Mouse (Mus musculus) Muller cell, postnatal 12 days (primary cell): ENCODE measurements around the gene Derl3.
"Not testable (repeated sequence)": the region's sequence is repeated elsewhere in the genome, so short reads cannot be mapped to it uniquely, and the experiment has no call there.

Source experiments
- DNase-seq: peaks from one replicate; pipeline ENCODE4 v3.0.0-alpha.2; 2015; ENCODE audit errors: inconsistent ontology term

The Derl3 gene

DNA sequence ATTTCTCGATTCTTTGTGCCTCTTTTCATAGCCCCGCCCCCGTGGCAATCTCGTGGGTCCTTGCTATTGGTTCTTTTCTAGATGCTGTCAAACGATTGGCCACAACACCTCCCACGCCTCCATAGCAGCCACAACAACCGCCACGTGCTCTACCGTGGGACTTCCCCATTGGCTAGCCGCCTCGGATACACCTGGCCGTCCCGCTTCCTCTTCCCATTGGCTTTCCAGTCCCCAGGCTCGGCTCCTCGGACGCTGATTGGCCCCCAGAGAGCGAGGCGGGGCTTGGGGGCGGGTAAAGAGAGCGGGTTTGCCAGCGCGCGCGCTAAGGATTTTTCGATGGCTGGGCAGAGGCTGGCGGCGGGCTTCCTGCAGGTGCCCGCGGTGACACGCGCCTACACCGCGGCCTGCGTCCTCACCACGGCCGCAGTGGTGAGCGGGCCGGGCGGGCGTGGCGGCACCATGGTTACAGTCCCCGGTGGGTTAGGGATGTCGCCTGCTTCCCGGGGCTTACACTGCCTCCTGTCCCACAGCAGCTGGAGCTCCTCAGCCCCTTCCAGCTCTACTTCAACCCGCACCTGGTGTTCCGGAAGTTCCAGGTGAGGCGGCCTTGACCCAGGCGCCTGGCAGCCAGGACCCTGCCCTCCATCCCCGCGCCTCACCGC, at the start of gene Derl3:
Derl3 (plus strand) TSS at position 325 of the 662 bp plus-strand sequence.
- peak; percentile 98 for DNase-seq

DNA sequence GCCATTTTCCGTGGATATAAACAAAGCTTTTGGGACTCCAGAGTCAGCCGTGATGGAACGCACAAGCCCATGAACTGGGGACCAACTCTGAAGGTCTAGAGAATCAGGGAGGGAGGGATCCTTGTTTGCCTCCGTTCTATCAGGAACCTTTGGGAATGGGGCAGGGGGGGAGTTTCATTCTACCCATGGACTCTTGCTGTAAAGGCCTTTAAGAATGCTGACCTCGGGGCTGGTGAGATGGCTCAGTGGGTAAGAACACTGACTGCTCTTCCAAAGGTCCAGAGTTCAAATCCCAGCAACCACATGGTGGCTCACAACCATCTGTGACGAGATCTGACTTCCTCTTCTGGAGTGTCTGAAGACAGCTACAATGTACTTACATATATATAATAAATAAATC, 49.3 kb upstream of the Derl3 start:
- DNase-seq: not testable (repeated sequence)

DNA sequence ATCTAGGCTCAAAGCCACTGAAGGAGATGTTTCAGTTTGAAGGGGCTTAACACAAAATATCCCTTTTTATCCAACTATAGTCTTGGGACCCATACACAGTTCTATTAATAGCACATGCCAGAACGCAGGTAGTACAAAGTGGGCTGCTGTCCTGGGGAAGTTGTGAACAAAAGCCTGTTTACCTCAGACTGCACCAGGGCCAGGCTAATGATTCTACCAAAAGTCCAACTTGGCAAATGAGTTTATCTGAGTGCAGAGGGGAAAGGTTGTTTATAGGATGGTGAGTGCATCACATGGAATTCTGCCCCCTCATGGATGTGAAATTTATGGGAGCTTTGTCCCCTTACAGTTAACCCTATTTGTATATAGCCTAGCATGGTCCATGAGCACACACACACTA, 48.4 kb upstream of the Derl3 start:
- DNase-seq: no peak

DNA sequence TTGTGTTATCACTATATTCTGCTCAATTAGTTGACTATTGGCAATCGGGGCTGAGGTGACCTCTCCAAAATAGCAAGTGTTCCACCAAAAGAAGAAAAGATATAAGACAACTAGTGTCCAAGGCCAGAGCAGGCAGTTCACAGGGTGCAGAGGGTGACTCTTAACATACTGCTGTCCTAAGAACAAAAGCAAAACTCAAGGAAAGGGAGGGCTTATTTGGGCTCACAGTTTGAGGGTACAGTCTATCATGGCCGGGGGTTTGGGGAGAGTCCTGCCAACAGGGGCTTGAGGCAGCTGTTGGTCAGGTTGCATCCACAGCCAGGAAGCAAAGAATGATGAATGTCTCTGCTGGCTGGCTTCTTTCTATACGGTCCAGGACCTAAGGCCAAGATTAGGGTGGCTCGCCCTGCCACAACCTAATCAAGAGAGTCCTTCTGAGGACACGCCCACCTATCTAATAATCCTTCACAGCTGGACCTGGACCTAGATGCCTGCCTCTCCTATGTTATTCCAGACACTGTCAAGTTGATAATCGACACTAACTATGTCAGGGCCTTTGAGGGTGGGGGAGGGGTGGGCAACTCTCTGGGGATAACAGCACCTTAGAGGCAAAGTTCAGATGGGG, 47.8 kb upstream of the Derl3 start:
- DNase-seq: no peak

DNA sequence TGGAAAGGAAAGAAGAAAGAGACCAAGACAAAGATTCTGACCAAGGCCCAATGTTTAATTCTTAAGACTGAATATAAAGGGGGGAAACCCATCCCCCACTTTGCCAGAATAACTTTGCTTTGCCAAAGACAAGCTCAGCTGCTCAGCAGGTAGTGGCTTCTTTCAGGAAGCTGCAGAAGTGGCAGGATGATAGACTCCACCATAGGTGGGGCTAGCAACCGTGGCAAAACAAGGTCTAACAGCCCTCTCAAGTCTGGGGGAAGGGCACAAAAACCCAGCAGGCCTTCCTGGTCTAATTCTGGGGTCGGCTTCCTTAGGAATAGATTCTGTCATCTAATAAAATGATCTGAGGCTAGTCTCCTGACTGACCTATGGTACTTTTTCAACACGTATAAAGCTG, 44.8 kb upstream of the Derl3 start:
- no peak for DNase-seq

DNA sequence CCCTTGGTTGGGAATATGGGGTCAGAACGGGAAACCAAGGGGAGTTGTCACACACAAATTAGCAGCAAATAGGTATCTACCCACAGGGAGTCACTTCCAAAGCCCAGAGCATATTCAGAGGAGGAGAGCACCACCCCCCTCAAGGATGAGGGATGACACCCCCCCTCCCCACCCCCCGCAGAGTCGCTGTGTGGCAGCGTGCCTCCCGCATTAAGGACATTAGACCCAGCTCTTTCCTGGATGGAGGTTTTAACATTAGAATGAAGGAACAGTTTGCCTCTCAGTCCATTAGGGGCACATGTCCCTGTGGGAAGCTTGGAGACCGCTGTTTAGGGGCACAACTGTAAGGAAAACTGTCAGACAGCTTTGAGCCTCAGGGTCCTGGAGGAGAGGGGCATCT, 42.1 kb upstream of the Derl3 start:
- no peak for DNase-seq

DNA sequence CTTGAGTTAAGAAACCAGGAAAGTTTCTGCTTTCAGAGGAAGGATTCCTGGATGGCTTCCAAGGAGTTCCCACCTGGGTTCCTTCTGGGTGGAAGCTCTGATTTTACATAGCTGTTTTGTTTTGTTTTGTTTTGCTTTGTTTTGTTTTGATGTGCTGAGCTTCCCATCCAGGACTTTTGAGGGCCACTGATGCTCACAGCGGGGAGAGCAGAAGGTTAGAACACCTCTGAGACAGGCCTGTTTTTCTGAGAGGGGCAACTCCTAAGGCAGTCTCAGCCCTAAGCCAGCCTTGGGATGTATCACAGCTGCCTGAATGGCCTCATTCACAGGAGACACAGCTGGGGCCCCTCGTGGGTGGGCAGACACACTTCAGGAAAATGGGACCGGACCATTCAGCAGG, 41.5 kb upstream of the Derl3 start:
- no peak for DNase-seq

DNA sequence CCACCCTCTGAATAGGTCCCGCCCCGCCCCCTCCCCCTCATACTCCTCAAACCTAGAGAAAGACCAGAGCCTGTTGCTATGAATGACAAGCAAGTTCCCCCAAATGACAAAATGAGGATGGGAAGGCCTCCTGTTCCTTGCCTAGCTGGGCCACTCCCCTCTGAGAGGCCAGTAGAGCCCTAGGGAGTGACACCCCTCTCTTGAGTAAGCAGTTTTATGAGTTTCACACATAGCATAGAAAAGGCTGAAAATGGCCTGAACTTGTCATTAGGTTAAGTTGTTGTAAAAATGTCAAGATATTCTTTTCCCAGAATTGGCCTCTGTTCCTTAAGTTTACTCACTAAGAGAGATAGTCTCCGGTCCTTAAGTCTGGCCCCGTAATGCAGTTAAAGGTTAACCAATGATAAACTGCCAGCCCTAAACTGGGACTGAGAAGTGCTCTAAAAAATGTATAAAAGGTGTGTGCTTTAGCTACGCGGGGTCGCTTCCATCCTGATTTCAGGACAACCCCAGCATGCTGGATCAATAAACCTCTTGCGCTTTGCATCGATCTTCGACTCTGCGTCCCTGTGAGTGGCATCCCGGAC, 40.6 kb upstream of the Derl3 start:
- DNase-seq: no peak

DNA sequence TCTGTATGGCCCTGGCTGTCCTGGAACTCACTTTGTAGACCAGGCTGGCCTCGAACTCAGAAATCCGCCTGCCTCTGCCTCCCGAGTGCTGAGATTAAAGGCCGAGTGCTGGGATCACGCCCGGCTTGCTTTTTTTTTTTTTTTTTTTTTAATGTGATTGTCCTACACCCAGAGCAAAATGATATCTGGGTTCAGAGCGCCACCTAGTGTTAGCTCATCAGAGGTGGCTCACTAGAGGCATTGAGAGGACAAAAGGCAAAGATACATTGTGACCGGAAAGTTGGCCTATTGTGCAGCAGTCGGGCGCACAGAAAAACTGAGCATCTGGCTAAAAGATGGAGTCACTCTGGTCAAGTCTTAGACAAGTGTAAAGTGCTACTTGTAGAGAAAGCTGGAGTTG, 39.8 kb upstream of the Derl3 start:
- peak; percentile 68 for DNase-seq

DNA sequence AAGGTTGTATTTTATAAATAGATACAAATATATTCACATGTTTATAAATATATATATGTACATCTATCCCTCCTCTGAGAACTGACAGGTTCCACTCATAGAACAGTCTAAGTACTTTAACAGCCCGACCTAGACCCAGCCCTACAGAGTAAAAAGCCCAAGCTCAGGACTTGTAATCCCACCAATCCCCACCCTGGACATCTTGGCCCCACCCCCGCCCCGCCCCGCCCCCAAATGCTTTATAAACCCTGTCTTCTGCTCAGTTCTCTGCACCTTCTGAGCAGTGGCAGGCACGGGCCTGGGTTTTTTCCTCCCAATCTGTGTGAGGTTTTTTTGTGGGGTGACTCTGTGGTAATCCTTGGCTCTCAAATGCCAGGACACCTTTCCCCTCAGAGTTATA, 39.1 kb upstream of the Derl3 start:
- DNase-seq: no peak

DNA sequence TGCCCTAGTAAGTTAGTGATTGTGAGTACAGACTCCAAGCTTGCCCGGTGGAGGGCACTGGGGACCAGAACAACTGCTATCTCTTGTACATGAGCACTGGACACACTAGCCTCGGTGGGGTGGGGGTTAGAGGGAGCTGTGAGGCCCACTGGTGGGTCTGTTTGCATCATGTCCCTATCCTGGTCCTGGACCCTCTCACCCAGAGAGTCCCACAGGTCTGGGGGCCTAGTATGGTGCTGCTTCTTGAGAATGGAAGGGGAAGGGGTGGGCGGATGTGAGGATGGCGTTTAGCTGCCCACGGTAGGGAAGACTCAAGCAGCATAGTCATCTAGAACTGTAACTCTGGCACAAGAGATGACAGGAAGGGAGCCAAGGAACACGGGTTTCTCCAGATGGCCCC, 38.4 kb upstream of the Derl3 start:
- no peak for DNase-seq

DNA sequence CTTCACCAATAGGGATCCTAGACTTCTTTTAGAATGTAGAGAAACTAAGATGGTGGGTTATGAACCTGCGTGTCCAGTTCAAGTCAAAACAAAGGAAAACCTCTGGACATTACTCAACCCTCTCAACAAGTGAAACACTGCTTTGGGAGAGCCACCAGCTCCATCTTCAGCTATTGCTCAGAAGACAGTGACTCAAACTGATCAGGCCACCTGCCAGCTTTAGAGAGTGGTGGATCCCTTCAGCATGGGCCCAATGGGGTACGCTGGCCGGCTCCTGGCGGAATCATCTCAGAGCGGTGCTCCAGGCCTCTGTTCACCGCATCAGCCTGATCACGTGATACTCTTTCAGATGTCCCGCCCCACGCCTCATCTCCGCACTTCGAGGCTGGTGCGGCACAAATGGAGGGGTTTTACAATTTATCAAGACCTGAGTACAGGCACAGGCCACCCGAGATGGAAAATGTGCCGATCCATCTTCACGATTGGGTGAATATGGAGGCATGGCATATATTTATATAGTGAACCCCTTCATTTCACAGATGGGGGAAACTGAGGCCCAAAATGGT, 37.7 kb upstream of the Derl3 start:
- no peak for DNase-seq

DNA sequence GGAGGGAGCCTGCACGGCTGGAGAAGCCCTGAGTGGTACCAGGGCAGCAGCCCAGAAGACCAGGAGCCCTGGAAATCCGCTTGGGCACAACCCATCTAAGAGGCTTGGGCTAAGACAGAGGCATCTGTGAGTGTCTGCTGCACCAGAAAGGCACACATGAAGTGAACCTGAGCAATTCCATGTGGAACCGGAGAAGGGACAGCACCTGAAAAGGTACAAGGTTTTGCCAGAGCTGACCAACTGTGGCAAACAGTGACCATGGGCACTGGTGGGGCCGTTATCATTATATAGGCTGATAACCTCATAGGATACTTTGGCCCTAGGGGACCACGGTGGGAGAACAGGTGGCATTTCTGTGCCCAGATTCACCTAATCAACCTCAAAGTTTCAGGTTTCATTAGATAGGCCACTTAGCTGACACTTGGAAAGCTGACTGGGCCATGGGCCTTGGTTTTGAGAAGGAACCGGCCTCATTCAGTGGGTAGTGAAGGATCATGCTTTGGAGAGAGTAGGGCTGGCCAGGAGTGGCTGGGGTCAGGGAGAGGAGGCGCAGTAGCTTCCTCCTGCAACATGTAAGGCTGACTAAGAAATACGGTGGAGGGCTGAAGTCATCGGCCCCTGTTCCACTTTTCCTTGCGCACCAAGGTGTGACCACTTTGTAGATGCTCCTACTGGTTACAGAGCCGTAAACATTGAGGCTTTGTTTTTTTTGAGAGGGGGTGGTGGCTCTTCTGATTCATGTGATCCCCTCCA, 36.9 kb upstream of the Derl3 start:
- DNase-seq: no peak

DNA sequence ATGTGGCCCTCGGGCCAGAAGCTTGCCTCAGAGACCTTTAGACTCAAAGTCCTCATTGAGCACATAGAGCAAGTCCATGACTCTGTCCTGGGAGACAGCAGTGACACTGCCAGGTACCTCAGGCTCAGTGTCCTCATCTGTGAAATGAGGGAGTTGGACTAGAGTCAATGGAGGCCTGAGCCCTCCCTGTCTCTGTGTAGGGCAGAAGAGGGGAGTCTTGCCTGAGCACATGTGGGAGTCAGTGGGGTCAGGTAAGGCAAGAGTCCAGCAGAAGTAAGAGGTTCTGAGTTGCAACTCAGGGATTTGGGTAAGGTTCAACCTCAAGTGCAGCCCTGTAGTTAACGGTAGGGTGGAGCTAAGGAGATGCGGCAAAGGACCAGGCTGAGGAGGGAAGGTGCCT, 36.2 kb upstream of the Derl3 start:
- no peak for DNase-seq

DNA sequence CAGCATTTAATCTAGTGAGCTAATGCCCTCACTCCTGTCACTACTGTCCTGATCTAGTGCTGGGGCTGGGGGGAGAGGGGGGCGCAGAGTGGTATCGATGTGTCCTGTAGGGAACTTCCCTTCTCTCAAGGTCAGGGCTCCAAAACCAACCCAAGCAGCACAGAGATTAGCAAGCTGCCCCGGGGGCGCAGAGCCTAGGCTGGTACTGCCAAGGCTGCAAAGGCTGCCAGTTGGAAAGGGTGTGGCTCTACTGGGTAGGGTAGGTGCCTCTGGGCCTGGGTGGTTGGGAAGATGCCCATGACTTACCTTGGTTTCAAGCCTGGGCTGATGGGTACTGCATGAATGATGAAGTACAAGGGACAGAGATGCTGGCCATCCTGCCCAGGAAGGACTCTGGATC, 35.6 kb upstream of the Derl3 start:
- no peak for DNase-seq

DNA sequence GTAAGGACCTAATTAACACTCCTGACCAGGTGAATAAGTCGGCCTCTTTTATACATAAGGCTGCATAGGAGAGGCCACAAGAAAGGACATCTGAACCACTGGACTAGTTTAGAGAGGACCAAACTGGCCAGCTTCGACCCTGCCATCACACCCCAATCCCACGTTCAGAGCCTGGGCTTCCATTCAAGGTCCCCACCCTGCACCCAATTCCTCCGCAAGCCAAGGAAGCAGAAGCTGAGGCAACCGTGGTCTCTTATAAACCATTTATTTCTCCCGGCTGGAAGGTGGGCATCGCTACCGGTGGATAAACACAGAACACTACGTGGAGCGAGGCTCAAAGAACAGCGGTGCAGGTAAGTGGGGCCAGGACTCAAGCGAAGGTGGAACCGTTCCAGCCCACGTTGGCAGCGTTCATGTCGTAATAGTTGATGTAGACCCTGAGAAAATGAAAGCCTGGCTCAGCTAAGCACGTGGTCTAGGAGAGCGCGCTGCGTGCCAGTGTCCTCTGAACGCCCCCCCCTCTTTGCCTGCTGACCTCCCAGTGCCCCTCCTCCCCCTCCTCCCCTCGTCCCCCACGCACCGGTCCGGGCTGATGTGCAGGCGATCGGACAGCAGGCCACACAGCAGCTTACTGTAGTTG, 34.0 kb upstream of the Derl3 start:
- DNase-seq: peak; percentile 59

DNA sequence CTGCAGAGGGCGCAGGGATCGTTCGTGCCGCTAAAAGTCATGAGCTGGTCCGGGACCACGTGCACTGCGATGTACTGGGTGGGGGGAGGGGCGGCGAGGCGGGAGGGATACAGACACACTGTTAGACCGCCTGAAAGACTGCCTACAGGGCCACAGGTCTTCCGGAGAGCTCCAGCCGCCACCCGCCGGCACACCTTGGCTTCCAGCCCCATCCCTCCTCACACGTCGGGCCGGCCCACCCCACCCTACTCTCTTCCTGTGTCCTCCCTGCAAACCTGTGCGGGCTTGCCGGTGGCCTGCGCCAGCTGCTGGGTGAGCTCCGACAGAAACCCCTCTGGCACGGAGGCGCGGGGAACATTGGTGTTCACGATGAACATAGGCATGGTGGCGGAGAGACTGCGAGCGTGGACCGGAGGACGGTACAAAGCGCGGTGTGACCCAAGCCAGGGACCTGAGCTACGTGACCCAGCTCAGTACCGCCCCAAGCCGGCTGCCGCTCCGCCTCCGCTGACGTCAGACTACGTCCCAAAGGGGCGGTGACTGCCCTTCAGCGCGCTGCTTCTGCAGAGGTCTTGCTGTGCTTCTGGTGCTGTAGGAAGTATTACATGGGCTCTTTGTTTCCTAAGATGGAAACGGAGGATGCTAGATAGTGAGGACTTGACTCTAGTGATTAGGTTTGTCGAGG, 33.3 kb upstream of the Derl3 start, which contains the start of gene Mif:
Mif (minus strand) TSS at position 455 of the 685 bp plus-strand sequence.
- peak; percentile 92 for DNase-seq

DNA sequence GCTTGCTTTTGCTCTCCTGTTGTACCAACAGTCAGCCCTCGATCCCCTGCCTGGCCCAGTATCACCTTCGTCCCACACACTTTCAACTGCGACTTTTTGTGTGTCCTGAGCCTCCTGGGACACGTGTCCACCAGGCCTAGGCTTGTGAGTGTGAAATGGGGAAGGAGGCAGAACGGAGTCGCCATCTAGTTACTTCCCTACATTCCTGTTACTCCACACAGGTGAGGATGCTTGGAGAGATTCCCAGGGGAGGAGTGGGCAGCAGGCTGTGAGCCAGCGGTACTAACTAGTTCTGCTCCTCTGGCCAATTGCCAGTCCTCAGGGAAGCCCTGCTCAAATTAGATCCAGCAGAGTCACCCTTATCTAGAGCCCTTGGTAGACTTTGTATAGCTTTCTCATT, 32.5 kb upstream of the Derl3 start:
- peak; percentile 9 for DNase-seq

DNA sequence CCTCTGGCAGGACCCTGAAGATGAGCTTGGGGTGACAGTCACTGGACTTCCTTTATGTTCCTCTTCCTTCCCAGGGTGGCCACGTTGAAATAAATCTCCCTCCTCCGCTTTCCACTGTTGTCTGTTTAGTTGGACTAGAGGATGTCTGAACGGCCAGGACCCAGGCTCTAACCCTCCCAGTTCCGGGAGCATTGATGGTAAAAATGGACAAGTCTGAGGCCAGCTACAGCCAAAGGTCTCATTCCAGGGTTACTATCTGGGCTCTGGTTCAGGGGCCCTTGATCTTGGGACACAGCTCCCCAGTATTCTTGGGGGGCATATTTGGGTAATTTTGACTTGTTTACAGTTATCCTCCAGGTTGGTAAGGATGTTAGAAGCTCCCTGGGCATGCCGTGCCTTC, 31.6 kb upstream of the Derl3 start:
- no peak for DNase-seq

DNA sequence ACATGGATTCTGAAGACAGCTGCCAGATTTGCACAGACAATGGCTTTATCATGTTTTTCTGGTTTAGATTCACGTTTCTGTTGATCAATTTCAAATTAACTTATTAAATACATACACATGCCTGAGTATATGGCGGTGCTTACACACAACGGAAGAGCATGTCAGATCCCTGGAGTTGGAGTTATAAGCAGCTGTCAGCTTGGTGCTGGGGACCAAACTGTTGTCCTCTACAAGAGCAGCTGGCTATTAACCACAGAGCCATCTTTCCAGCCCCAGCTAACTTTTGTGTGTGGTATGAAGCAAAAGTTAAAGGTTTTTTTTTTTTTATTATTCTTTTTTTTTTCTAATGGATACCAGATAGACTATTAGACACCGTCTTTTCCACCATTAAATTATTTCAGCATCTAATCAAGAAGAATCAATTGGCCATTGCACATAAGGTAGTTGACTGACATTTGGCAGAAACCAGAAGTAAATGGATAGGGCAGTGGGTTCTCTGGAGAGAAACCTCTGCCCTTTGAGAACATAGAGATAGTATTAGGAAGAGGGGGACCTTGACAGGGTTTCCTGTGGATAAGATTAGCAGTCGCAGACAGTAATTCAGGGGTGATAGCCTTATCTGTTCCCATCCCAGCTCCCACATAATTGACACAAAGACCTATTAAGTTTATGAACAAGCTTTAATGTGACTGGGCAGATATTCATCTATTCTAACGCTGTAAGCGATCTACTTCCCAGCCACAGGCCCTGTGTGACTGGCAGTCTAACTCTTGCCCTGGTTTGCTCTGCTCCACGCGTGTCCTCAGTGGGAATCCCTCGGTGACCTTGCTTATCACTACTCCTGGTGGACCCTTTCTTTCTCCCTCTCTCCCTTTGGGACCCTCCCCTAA, 20.9 kb upstream of the Derl3 start:
- no peak for DNase-seq
